In the genomic region with DNA sequence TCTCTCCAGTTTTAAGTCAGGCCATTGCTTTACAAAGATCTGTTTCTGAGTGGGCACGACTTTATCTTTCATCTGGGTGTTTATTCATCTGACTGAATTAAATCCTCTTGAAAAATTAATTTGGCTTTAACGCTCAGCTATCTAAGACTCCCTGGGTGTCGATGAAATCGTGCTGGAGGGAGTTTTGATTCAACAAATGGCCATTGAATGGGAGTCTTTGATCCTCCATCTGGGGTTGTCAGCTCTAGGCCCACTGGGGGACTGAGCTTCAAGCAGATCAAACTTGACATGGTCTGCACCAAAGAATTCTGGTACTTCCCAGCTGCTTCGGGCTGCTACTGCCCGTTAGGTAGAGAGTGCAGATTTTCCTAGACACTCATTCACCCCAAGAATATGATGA, we compare ENCODE assay signal across 22 mouse cellular contexts.
"Had no signal": no experiment of that assay in that cellular context is flagged by ENCODE, and none has a peak within 500 bp of the region (broad histone marks: within the 10 kb centered on the region; RNA-seq: fewer than 3 reads in every experiment).

No protein-coding gene starts in this region.

- H3K36me3 ChIP-seq: limb, embryonic 10.5 days; limb, embryonic 13.5 days; liver, embryonic 12.5 days; liver, embryonic 15.5 days; lung, embryonic 15.5 days; midbrain, embryonic 12.5 days; stomach, embryonic 15.5 days had no signal

- ATAC-seq: intestine, embryonic 16.5 days; liver, embryonic 12.5 days had no signal

- H3K4me3 ChIP-seq: layer of hippocampus, adult 2 months; limb, embryonic 10.5 days; limb, embryonic 13.5 days; liver, embryonic 12.5 days; liver, embryonic 15.5 days; lung, embryonic 15.5 days; megakaryocyte, embryonic 14.5 days; midbrain, embryonic 12.5 days; stomach, embryonic 15.5 days had no signal

- H3K4me2 ChIP-seq: limb, embryonic 13.5 days; liver, embryonic 12.5 days; liver, embryonic 15.5 days; lung, embryonic 15.5 days; midbrain, embryonic 12.5 days; stomach, embryonic 15.5 days had no signal

- H3K9me3 ChIP-seq: limb, embryonic 10.5 days; limb, embryonic 13.5 days; liver, embryonic 12.5 days; liver, embryonic 15.5 days; lung, embryonic 15.5 days; midbrain, embryonic 12.5 days; stomach, embryonic 15.5 days had no signal

- H3K4me1 ChIP-seq: limb, embryonic 10.5 days; limb, embryonic 13.5 days; liver, embryonic 12.5 days; liver, embryonic 15.5 days; lung, embryonic 15.5 days; megakaryocyte, embryonic 14.5 days; stomach, embryonic 15.5 days had no signal

- H3K27me3 ChIP-seq: limb, embryonic 13.5 days; liver, embryonic 12.5 days; liver, embryonic 15.5 days; lung, embryonic 15.5 days; midbrain, embryonic 12.5 days; stomach, embryonic 15.5 days had no signal

- DNase-seq: kidney, adult 18-20 months; kidney, adult 9 months; kidney, postnatal 14 days; kidney, postnatal 4 days; layer of hippocampus, adult 9-11 months; liver; lung, adult 18-20 months; lung, postnatal 10 days; lung, postnatal 36 days; right cerebral cortex, postnatal 25 days; spleen, adult 18-20 months; thymus, postnatal 25 days had no signal

- H3K9ac ChIP-seq: limb, embryonic 13.5 days; liver, embryonic 12.5 days; liver, embryonic 15.5 days; lung, embryonic 15.5 days; midbrain, embryonic 12.5 days; stomach, embryonic 15.5 days had no signal

- H3K27ac ChIP-seq: layer of hippocampus, adult 2 months; limb, embryonic 10.5 days; limb, embryonic 13.5 days; liver, embryonic 12.5 days; liver, embryonic 15.5 days; lung, embryonic 15.5 days; midbrain, embryonic 12.5 days; stomach, embryonic 15.5 days had no signal
